Mouse (Mus musculus) midbrain, postnatal 0 days (tissue): ENCODE measurements around the gene Egfr. TPM values are rescaled to one million over a fixed set of nuclear protein-coding genes. Genes with fewer than 3 reads are reported as not detected.

Experiments
- ATAC-seq: fragments of 200-750 bp; cut with Nextera tagmentation; 2 replicates; pipeline ENCODE4 v1.8.0; 2017; ENCODE audit warnings: moderate number of reproducible peaks, mild to moderate bottlenecking, moderate TSS enrichment, moderate library complexity; ENCODE audit not compliant: low FRiP score
- DNase-seq: peaks from one replicate; pipeline ENCODE4 v3.0.0-alpha.2; 2015; ENCODE audit warnings: low spot score
- H3K27ac ChIP-seq: fragments of 300-500 bp; sonication (generic); 2 replicates; pipeline ENCODE4 v1.5.1; 2014; ENCODE audit warnings: low read depth, mild to moderate bottlenecking, low read length, mixed read lengths
- H3K27me3 ChIP-seq: fragments of 300-500 bp; sonication (generic); 2 replicates; pipeline ENCODE4 v1.6.1; 2014; ENCODE audit warnings: low read length, control low read depth, mixed read lengths; ENCODE audit not compliant: insufficient read depth
- H3K36me3 ChIP-seq: fragments of 300-500 bp; sonication (generic); 2 replicates; pipeline ENCODE4 v1.6.1; 2014; ENCODE audit warnings: low read length, control low read depth, mixed read lengths; ENCODE audit not compliant: insufficient read depth
- H3K4me1 ChIP-seq: fragments of 300-500 bp; sonication (generic); 2 replicates; pipeline ENCODE4 v1.6.1; 2014; ENCODE audit warnings: mild to moderate bottlenecking, control low read depth, antibody characterized with exemption, low read length, mixed read lengths; ENCODE audit not compliant: insufficient read depth
- H3K4me2 ChIP-seq: fragments of 300-500 bp; sonication (generic); 2 replicates; pipeline ENCODE4 v1.6.1; 2014; ENCODE audit warnings: low read depth, mild to moderate bottlenecking, low read length, mixed read lengths; ENCODE audit not compliant: poor library complexity, severe bottlenecking
- H3K4me3 ChIP-seq: fragments of 300-500 bp; sonication (generic); 2 replicates; pipeline ENCODE4 v1.5.1; 2014; ENCODE audit warnings: low read depth, mild to moderate bottlenecking, low read length, moderate library complexity
- H3K9ac ChIP-seq: fragments of 300-500 bp; sonication (generic); replicated peaks from 2 replicates; pipeline ENCODE4 v1.6.1; 2014; ENCODE audit warnings: mild to moderate bottlenecking, low read length, moderate library complexity, mixed read lengths; ENCODE audit not compliant: poor library complexity, severe bottlenecking
- H3K9me3 ChIP-seq: fragments of 300-500 bp; sonication (generic); 2 replicates; pipeline ENCODE4 v1.6.1; 2016; ENCODE audit warnings: low read length, control low read depth
- CTCF ChIP-seq: IDR thresholded peaks from 2 replicates; pipeline ENCODE4 v1.5.1; 2016; ENCODE audit warnings: antibody characterized with exemption, mild to moderate bottlenecking
- WGBS: fragments of 180-500 bp; shearing (Covaris S2); extraction: QIAGEN DNeasy Blood & Tissue Kit; methylation state at CpG from one replicate; pipeline ENCODE4 v1.1.7; 2014; 5-methylcytosine and 5-hydroxymethylcytosine counted together
- polyA plus RNA-seq: library from polyadenylated mRNA; unstranded; fragments of >200 nt; fragmentation: Nextera tagmentation; extraction: Ambion mirVana; gene quantifications from 2 replicates; pipeline ENCODE4 v1.2.1, GENCODE M21; 2015
- total RNA-seq: library from RNA; depleted of rRNA; stranded (reverse); fragments of >200 nt; gene quantifications from 2 replicates; pipeline ENCODE4 v1.2.3, GENCODE M21; 2014

The Egfr gene
- total and polyA plus RNA-seq, 2 experiments from 2014 or later = 10.7 to 19.3 TPM

- H3K27me3 ChIP-seq = peaks cover 24% of the 10 kb centered on the region
- H3K4me3 ChIP-seq = peak overlapping the region; percentile 67
- ATAC-seq (no peak), DNase-seq (no peak)
- no peaks in the 10 kb centered on the region for H3K9me3 ChIP-seq
- H3K4me1 ChIP-seq = peaks cover 6% of the 10 kb centered on the region; the same call in 1 of the 2 replicates
- WGBS = 40% methylated on average over 18 of the region's 18 CpGs
- H3K36me3 ChIP-seq = no peaks in the 10 kb centered on the region
- no peak for TF ChIP-seq CTCF
- H3K9ac ChIP-seq = peak overlapping the region; percentile 57; the same call in 1 of the 2 replicates
- peak overlapping the region; percentile 98 for H3K4me2 ChIP-seq
- no peak overlapping the region for H3K27ac ChIP-seq
These were observed 1.4 kb downstream of the Egfr start for GRCm38 (mm10) chr11:16753154-16754040.

DNA sequence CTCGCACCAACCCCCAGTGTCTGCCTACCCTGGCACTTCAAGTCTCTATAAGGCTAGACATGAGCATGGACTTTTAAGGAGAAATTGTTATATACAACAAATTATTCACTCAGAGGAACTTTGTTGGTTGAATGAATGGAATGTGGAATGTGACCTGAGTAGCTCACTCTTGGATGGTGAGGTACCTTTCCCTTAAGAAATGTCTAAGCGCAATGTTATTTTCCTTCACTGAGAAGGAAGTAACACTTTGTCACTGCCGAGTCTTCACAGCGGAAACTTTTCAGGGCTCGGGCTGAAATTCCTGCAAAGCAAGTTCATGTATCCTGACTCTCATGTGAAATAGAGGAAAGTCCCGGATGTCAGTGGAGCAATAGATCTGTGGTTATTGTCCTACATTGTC lies 7.9 kb downstream of the Egfr start:
- 93% methylated on average over 6 of the region's 6 CpGs for WGBS
- Histone ChIP-seq H3K4me1 (no peaks in the 10 kb centered on the region), H3K27me3 (peaks cover 2% of the 10 kb centered on the region; the same call in 1 of the 2 replicates), H3K4me2 (no peak overlapping the region), H3K36me3 (no peaks in the 10 kb centered on the region), H3K9me3 (no peaks in the 10 kb centered on the region), H3K4me3 (no peak overlapping the region), H3K9ac (no peak overlapping the region), H3K27ac (no peak overlapping the region)
- DNase-seq (no peak), ATAC-seq (no peak)
- no peak for TF ChIP-seq CTCF

- Histone ChIP-seq H3K27ac (no peak overlapping the region), H3K9me3 (no peaks in the 10 kb centered on the region), H3K4me1 (no peaks in the 10 kb centered on the region), H3K36me3 (no peaks in the 10 kb centered on the region), H3K4me2 (no peak overlapping the region), H3K9ac (no peak overlapping the region), H3K4me3 (no peak overlapping the region), H3K27me3 (no peaks in the 10 kb centered on the region)
- ATAC-seq (no peak), DNase-seq (no peak)
- WGBS = 84% methylated on average over 2 of the region's 2 CpGs
- TF ChIP-seq CTCF = no peak
These were observed 9.2 kb downstream of the Egfr start for GRCm38 (mm10) chr11:16761184-16761583.

- no peak for ATAC-seq
- Histone ChIP-seq H3K9me3 (no peaks in the 10 kb centered on the region), H3K27me3 (no peaks in the 10 kb centered on the region), H3K36me3 (no peaks in the 10 kb centered on the region), H3K4me2 (no peak overlapping the region), H3K9ac (no peak overlapping the region), H3K4me1 (no peaks in the 10 kb centered on the region), H3K27ac (no peak overlapping the region), H3K4me3 (no peak overlapping the region)
- TF ChIP-seq CTCF = no peak
- no peak for DNase-seq
- WGBS = 67% methylated on average over 9 of the region's 9 CpGs
These were observed 14.2 kb downstream of the Egfr start for GRCm38 (mm10) chr11:16766038-16766815.

DNA sequence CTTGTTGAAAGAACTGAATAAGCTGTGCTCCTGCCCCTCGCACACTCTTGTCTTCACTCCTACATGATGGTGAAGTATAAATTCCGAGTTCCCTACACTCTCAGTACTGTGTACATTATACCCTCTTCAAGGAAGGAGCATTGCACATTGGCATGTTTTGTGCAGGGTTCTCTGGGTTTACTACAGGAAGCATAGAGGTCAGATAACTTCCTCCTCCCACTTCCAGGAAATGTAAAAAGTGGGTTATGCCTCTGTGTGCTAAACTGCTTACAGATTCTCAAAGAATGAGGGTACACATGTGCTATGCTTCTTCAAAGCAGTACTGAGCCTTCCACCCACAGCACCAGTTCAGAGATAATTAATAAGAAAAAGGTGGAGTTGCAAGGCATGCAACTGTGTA lies 16.0 kb downstream of the Egfr start:
- no peak overlapping the region for H3K4me2 ChIP-seq
- DNase-seq (no peak), ATAC-seq (no peak)
- no peaks in the 10 kb centered on the region for H3K27me3 ChIP-seq
- no peaks in the 10 kb centered on the region for H3K9me3 ChIP-seq
- no peak overlapping the region for H3K4me3 ChIP-seq
- no peak overlapping the region for H3K9ac ChIP-seq
- H3K27ac ChIP-seq = no peak overlapping the region
- no peaks in the 10 kb centered on the region for H3K4me1 ChIP-seq
- no peak for TF ChIP-seq CTCF
- WGBS = 92% methylated on average over 2 of the region's 2 CpGs
- no peaks in the 10 kb centered on the region for H3K36me3 ChIP-seq

GRCm38 (mm10) chr11:16769276-16769675 lies 17.3 kb downstream of the Egfr start:
- H3K27me3 ChIP-seq = no peaks in the 10 kb centered on the region
- 92% methylated on average over 4 of the region's 4 CpGs for WGBS
- H3K36me3 ChIP-seq = no peaks in the 10 kb centered on the region
- H3K4me2 ChIP-seq = no peak overlapping the region
- no peak overlapping the region for H3K9ac ChIP-seq
- H3K4me1 ChIP-seq = no peaks in the 10 kb centered on the region
- DNase-seq = no peak
- H3K4me3 ChIP-seq = no peak overlapping the region
- no peak for TF ChIP-seq CTCF
- no peaks in the 10 kb centered on the region for H3K9me3 ChIP-seq
- H3K27ac ChIP-seq = no peak overlapping the region
- ATAC-seq = no peak
